Mouse (Mus musculus) neural tube, embryonic 11.5 days (tissue): ENCODE results near the gene Atxn7. TPM values are rescaled to one million over a fixed set of nuclear protein-coding genes. Genes with fewer than 3 reads are reported as not detected.

Source experiments
- ATAC-seq: fragments of 200-750 bp; cut with Nextera tagmentation; 2 replicates; pipeline ENCODE4 v1.8.0; 2017; ENCODE audit warnings: moderate number of reproducible peaks, mild to moderate bottlenecking, moderate TSS enrichment, moderate library complexity; ENCODE audit not compliant: insufficient read depth, low FRiP score, low TSS enrichment
- DNase-seq: peaks from one replicate; pipeline ENCODE4 v3.0.0-alpha.2; 2015; ENCODE audit warnings: low spot score
- H3K27ac ChIP-seq: fragments of 300-500 bp; sonication (generic); 2 replicates; pipeline ENCODE4 v1.5.1; 2014; ENCODE audit warnings: low read depth, mild to moderate bottlenecking, low read length
- H3K27me3 ChIP-seq: fragments of 300-500 bp; sonication (generic); 2 replicates; pipeline ENCODE4 v1.6.1; 2014; ENCODE audit warnings: mild to moderate bottlenecking, low read length, mixed read lengths; ENCODE audit not compliant: control insufficient read depth, insufficient read depth
- H3K36me3 ChIP-seq: fragments of 300-500 bp; sonication (generic); 2 replicates; pipeline ENCODE4 v1.6.1; 2014; ENCODE audit warnings: mild to moderate bottlenecking, low read length, moderate library complexity, mixed read lengths; ENCODE audit not compliant: control insufficient read depth, insufficient read depth
- H3K4me1 ChIP-seq: fragments of 300-500 bp; sonication (generic); 2 replicates; pipeline ENCODE4 v1.6.1; 2014; ENCODE audit warnings: low read length, mixed read lengths; ENCODE audit not compliant: control insufficient read depth, insufficient read depth
- H3K4me2 ChIP-seq: fragments of 300-500 bp; sonication (generic); 2 replicates; pipeline ENCODE4 v1.6.1; 2014; ENCODE audit warnings: low read depth, mild to moderate bottlenecking, moderate library complexity
- H3K4me3 ChIP-seq: fragments of 300-500 bp; sonication (generic); 2 replicates; pipeline ENCODE4 v1.5.1; 2014; ENCODE audit warnings: low read depth, low read length
- H3K9ac ChIP-seq: fragments of 300-500 bp; sonication (generic); 2 replicates; pipeline ENCODE4 v1.6.1; 2014; ENCODE audit warnings: mild to moderate bottlenecking, low read length
- H3K9me3 ChIP-seq: fragments of 300-500 bp; sonication (generic); 2 replicates; pipeline ENCODE4 v1.6.1; 2016; ENCODE audit warnings: low read length; ENCODE audit not compliant: control insufficient read depth
- WGBS: fragments of 180-500 bp; shearing (Covaris S2); extraction: QIAGEN DNeasy Blood & Tissue Kit; methylation state at CpG from one replicate; pipeline ENCODE4 v1.1.7; 2014; 5-methylcytosine and 5-hydroxymethylcytosine counted together
- polyA plus RNA-seq: library from polyadenylated mRNA; unstranded; fragments of >200 nt; fragmentation: Nextera tagmentation; extraction: Ambion mirVana; gene quantifications from 2 replicates; pipeline ENCODE4 v1.2.1, GENCODE M21; 2014

Atxn7 gene
- polyA plus RNA-seq: 3.9 and 4.8 TPM in 2 replicates

DNA sequence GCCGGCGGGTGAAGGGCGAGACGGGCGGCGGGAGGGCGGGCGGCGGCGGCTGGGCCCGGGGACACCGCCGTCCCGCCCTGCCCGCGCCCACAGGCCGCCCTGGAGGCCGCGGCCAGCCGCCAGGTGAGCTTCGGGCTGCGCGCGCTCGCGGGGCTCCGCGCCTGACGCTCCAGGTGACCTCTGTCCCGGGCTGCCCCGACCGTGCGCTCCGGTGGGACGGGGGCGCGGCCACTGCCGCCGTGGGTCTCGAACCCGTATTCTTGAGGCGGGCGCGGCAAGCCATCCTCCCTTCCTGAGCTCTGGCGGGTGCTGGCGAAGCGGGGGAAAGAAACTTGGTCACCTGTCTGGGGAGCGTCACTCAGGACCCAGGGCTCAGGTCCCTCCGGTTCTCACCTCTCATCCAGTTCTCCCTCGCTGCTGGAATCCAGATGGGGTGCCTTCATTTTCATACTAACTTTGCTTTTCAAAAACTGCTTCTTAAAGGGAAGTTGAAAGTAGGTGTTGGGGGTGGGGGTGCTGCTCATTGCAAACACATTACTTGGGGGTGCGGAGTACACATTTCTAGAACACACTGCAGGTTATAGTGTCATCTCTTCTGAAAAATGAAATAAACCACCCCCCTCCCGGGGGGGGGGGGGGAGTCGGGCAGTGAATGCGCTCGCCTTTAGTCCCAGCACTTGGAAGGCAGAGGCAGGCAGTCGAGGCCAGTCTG lies at the start of gene Atxn7, which contains the start of gene Thoc7:
Gene Atxn7, plus strand, starts transcription at position 40 of the 712 bp plus-strand sequence.
Gene Thoc7, minus strand, starts transcription at position 452 of the 712 bp plus-strand sequence.
- DNase-seq (peak; percentile 52), ATAC-seq (peak; percentile 66)
- Histone ChIP-seq H3K36me3 (no peaks in the 10 kb centered on the region), H3K9ac (peak within 1 kb of the TSS; percentile 99), H3K4me1 (peaks cover 4% of the 10 kb centered on the region), H3K4me2 (peak within 1 kb of the TSS; percentile 55), H3K9me3 (no peaks in the 10 kb centered on the region), H3K27me3 (no peaks in the 10 kb centered on the region), H3K4me3 (peak within 1 kb of the TSS; percentile 93), H3K27ac (peak within 1 kb of the TSS; percentile 77)
- 7% methylated on average over 37 of the region's 56 CpGs for WGBS

DNA sequence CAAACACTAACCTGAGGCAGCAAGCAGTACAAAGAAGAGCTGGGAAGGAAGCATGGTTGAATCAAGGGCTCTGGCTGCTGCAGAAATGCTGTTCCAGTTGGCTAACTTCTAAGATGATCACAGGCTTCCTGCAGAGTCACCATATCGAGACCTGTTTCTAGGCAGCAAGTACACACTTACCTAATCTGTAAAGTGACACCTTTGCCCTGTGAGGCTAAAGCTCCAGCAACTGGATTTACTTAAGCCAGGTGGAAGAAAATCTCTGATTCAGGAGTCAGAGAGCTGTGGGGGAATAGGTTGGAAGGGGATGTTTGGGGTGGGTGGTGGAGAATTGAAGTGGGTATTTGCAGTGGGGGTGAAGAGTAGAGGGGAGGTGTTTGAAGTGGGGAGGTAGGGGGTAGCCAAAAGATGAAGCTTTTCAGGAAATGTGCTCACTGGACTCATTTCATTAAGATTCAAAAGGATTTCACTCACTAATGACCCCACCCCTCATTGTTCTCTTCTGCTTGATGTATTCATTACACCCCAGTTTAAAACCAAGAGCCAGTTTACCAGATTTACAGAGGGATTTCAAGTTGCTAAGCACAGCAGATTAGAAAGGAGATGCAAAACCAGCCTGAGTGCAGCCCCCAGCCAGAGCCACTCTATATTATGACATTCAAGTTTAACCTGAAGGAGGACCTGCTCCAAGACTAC lies 46.7 kb upstream of the Atxn7 start, which contains the start of gene Gm281:
Gene Gm281, minus strand, starts transcription at position 92 of the 696 bp plus-strand sequence.
- H3K27ac ChIP-seq: no peak within 1 kb of the TSS
- no peaks in the 10 kb centered on the region for H3K36me3 ChIP-seq
- H3K4me1 ChIP-seq: no peaks in the 10 kb centered on the region
- no peak within 1 kb of the TSS for H3K9ac ChIP-seq
- H3K9me3 ChIP-seq: no peaks in the 10 kb centered on the region
- DNase-seq: no peak
- ATAC-seq: no peak
- H3K4me3 ChIP-seq: no peak within 1 kb of the TSS
- no peak within 1 kb of the TSS for H3K4me2 ChIP-seq
- WGBS: 64% methylated on average over 1 of the region's 1 CpGs
- no peaks in the 10 kb centered on the region for H3K27me3 ChIP-seq

DNA sequence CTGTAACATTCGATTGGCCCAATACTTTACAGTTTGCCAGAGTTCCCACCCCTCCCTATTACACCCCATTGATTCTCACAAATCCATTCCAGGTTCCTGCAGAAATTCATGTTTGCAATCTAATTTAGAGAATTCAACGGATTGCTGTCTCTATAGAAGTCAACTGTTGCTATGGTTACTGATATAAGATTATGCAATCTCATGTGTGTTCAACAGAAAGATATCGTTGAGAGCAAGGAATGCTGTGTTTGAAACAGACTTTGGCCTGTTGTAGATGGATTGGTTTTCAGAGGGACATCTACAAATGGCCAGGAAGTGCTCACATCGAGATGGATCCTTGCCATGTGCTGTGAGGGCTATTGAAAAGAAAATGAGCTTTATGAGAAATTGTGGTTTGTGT lies 46.0 kb upstream of the Atxn7 start:
- Histone ChIP-seq H3K4me2 (no peak overlapping the region), H3K4me1 (no peaks in the 10 kb centered on the region), H3K27ac (no peak overlapping the region), H3K9me3 (no peaks in the 10 kb centered on the region), H3K36me3 (no peaks in the 10 kb centered on the region), H3K9ac (no peak overlapping the region), H3K27me3 (no peaks in the 10 kb centered on the region), H3K4me3 (no peak overlapping the region)
- WGBS: 89% methylated on average over 4 of the region's 4 CpGs
- ATAC-seq (no peak), DNase-seq (no peak)

DNA sequence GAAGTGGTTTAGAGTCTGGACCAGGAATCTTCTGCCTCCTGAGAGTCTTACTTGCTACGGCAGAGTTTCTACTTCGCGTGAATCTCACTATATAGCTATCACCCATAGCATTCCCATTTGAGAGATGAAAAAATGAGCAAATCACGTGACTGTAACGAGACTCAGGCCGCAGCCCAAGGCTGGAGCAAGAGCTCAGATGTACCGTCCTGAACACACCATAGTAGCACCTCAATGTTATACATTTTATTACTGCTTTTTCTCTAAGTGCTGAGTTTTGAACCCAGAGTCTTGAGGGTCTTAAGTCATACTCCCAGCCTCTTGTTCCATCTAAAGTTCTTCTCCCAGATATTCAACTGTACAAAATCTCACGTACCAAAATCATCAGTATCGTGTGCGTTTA lies 44.0 kb upstream of the Atxn7 start:
- H3K27ac ChIP-seq: no peak overlapping the region
- no peak overlapping the region for H3K4me3 ChIP-seq
- no peaks in the 10 kb centered on the region for H3K4me1 ChIP-seq
- H3K9me3 ChIP-seq: no peaks in the 10 kb centered on the region
- H3K9ac ChIP-seq: no peak overlapping the region
- peak; percentile 24; the same call in 1 of the 2 replicates for ATAC-seq
- no peak for DNase-seq
- no peak overlapping the region for H3K4me2 ChIP-seq
- no peaks in the 10 kb centered on the region for H3K27me3 ChIP-seq
- H3K36me3 ChIP-seq: no peaks in the 10 kb centered on the region
- WGBS: 90% methylated on average over 10 of the region's 10 CpGs

DNA sequence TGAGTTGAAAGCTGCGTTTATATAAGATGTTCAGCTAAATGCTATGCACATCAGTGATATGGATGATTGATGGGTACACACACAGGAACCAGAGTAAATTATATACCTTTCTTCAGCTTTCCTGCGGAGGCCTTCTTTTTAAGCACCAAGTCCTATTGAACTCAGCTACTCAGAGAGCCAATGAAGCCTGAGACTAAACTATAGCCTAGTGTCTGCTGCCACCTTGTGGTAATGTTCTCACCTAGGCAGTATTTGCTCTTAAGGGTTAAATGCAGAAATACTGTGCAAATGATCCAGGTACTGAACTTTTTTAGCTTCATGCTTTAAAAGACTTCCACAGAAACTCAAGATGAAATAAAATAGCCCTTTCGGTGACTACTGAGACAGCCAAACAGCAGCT lies 43.6 kb upstream of the Atxn7 start:
- Histone ChIP-seq H3K27me3 (no peaks in the 10 kb centered on the region), H3K9ac (no peak overlapping the region), H3K4me1 (no peaks in the 10 kb centered on the region), H3K4me2 (no peak overlapping the region), H3K36me3 (no peaks in the 10 kb centered on the region), H3K4me3 (no peak overlapping the region), H3K9me3 (no peaks in the 10 kb centered on the region), H3K27ac (no peak overlapping the region)
- DNase-seq (peak; percentile 61), ATAC-seq (peak; percentile 79; the same call in 1 of the 2 replicates)
- 50% methylated on average over 3 of the region's 3 CpGs for WGBS

DNA sequence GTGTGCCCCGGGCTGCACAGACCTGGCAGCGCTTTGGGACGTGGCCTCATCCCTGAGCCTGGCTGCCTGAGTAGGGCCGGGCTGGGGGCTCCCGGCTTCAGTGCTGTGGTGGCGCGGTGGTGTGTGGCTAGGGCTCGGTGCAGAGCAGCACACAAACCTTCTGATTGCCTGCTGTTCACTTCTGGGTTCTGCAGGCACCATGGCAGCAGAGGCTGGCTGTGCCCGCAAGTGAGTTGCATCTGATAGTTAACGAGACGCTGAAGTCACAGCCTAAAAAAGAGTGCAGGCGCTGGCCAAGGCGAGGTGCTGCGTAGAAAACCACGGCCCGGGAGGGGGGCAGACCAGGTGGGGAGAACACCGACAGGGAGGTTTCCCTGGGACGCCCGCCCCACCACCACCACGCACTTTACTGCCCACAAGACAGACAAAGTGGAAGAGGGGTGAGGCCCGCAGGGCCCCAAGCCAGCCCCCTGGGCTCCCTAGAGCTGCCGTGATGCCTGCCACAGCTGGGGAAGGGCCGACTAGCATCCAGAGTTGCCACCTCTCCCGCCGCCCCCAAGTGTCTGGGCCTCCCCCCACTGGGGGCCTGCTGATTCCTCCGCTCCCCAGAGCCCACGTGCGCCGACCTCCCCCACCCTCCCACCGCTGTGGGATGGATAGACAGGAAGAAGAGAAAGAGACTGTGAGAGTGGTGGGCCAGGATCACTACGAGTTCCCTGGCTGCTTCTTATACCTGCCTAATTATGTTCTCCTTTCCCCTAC lies 27.8 kb upstream of the Atxn7 start:
- Histone ChIP-seq H3K4me2 (peak overlapping the region; percentile 42), H3K27me3 (no peaks in the 10 kb centered on the region), H3K27ac (no peak overlapping the region), H3K36me3 (no peaks in the 10 kb centered on the region), H3K9me3 (no peaks in the 10 kb centered on the region), H3K9ac (peak overlapping the region; percentile 45), H3K4me1 (no peaks in the 10 kb centered on the region), H3K4me3 (peak overlapping the region; percentile 22)
- no peak for DNase-seq
- ATAC-seq: no peak; the same call in 1 of the 2 replicates
- 36% methylated on average over 28 of the region's 31 CpGs for WGBS

DNA sequence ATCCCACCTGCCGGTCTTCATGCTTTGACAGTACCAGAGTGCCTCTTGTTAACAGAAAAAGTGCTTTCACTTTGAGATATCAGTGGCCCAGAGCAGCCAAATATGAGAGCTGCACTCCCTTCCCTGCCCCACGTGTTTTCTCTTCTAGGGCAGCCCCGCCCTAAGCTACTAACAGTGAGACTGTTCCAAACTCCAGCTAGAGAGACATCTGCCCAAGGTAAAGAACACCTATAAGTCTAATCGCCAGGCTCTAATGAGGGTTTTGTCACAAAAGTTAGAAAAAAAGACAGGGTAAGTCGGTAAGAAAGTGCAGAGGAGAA lies 27.2 kb upstream of the Atxn7 start:
- no peak overlapping the region for H3K4me3 ChIP-seq
- H3K9me3 ChIP-seq: no peaks in the 10 kb centered on the region
- ATAC-seq (no peak), DNase-seq (no peak)
- WGBS: 54% methylated on average over 5 of the region's 5 CpGs
- peak overlapping the region; percentile 42 for H3K4me2 ChIP-seq
- no peak overlapping the region for H3K27ac ChIP-seq
- H3K27me3 ChIP-seq: no peaks in the 10 kb centered on the region
- no peaks in the 10 kb centered on the region for H3K4me1 ChIP-seq
- no peak overlapping the region for H3K9ac ChIP-seq
- H3K36me3 ChIP-seq: no peaks in the 10 kb centered on the region

DNA sequence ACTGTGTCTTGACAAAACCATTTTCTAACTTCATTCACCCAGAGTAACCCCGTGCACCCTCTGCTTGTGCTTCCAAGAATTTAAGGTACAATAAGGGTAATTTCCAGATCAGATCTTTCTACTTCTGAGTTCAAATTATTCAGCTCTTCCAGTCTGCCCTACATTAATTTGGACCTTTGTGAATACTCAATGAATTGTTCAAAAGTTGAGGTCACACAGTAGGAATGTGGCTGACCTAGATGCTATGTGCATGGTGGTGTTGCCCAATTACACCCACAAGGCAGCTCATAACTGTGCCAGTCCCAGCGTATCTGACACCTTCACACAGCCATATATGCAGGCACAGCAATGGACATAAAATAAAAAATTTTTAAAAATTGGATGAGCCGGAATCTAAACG lies 16.6 kb upstream of the Atxn7 start:
- no peaks in the 10 kb centered on the region for H3K9me3 ChIP-seq

More for the DNA sequence above, 16.6 kb upstream of the Atxn7 start:
- H3K27ac ChIP-seq: no peak overlapping the region
- H3K4me3 ChIP-seq: no peak overlapping the region
- no peaks in the 10 kb centered on the region for H3K4me1 ChIP-seq
- no peak for DNase-seq
- no peak for ATAC-seq
- no peaks in the 10 kb centered on the region for H3K27me3 ChIP-seq
- H3K4me2 ChIP-seq: no peak overlapping the region
- H3K36me3 ChIP-seq: no peaks in the 10 kb centered on the region
- 90% methylated on average over 4 of the region's 4 CpGs for WGBS
- no peak overlapping the region for H3K9ac ChIP-seq
